Mouse (Mus musculus) ES-E14 (cell line): ENCODE results near the gene Suox. TPM values are rescaled to one million over a fixed set of nuclear protein-coding genes. Genes with fewer than 3 reads are reported as not detected.

ENCODE experiments used
- DNase-seq: peaks from one replicate; pipeline ENCODE4 v3.0.0-alpha.2; 2013; ENCODE audit warnings: low read depth, low spot score
- H3K27ac ChIP-seq: 2 replicates; pipeline ENCODE4 v1.5.1; 2012; ENCODE audit warnings: low read depth, mild to moderate bottlenecking, low read length, moderate library complexity, mixed read lengths; ENCODE audit not compliant: poor library complexity, insufficient read depth, severe bottlenecking
- H3K36me3 ChIP-seq: 2 replicates; pipeline ENCODE4 v1.6.1; 2012; ENCODE audit warnings: mild to moderate bottlenecking, low read length, moderate library complexity, mixed read lengths; ENCODE audit not compliant: control insufficient read depth, poor library complexity, insufficient read depth, severe bottlenecking
- H3K4me1 ChIP-seq, 2 experiments: fragments of 150-350 bp in 1 of 2; sonication (generic) in 1 of 2; 2 replicates each; pipeline ENCODE4 v1.6.1; 2012; ENCODE audit warnings: low read length in 2 of 2, mild to moderate bottlenecking in 1 of 2, mixed read lengths in 1 of 2; ENCODE audit not compliant: control insufficient read depth in 2 of 2, insufficient read depth in 2 of 2, poor library complexity in 1 of 2
- H3K4me3 ChIP-seq, 2 experiments: fragments of 150-350 bp in 1 of 2; sonication (generic) in 1 of 2; 2 replicates each; pipeline ENCODE4 v1.5.1; 2012; ENCODE audit warnings: low read length in 2 of 2, low read depth in 1 of 2, mild to moderate bottlenecking in 1 of 2, mixed read lengths in 1 of 2; ENCODE audit not compliant: insufficient read depth in 1 of 2, poor library complexity in 1 of 2, severe bottlenecking in 1 of 2
- H3K9ac ChIP-seq: 2 replicates; pipeline ENCODE4 v1.6.1; 2012; ENCODE audit warnings: low read depth, mild to moderate bottlenecking, low read length, mixed read lengths; ENCODE audit not compliant: poor library complexity, insufficient read depth, severe bottlenecking
- H3K9me3 ChIP-seq: fragments of 150-350 bp; sonication (generic); 2 replicates; pipeline ENCODE4 v1.6.1; 2012; ENCODE audit warnings: low read depth, mild to moderate bottlenecking, low read length; ENCODE audit not compliant: control insufficient read depth, insufficient read depth
- CHD2 ChIP-seq: IDR thresholded peaks from 2 replicates; pipeline ENCODE4 v1.6.1; 2014; ENCODE audit warnings: mild to moderate bottlenecking, low read depth, low read length, inconsistent platforms
- HCFC1 ChIP-seq: IDR thresholded peaks from 2 replicates; pipeline ENCODE4 v1.6.1; 2012; ENCODE audit warnings: low read length, inconsistent platforms, borderline replicate concordance; ENCODE audit not compliant: insufficient read depth
- MAFK ChIP-seq: IDR thresholded peaks from 2 replicates; pipeline ENCODE4 v1.6.1; 2014; ENCODE audit warnings: mild to moderate bottlenecking, low read depth, low read length, inconsistent platforms; ENCODE audit not compliant: insufficient read depth
- ZC3H11A ChIP-seq: IDR thresholded peaks from 2 replicates; pipeline ENCODE4 v1.6.1; 2012; ENCODE audit warnings: low read depth, mild to moderate bottlenecking, inconsistent platforms, low read length, borderline replicate concordance
- ZNF384 ChIP-seq: IDR thresholded peaks from 2 replicates; pipeline ENCODE4 v1.6.1; 2012; ENCODE audit warnings: low read depth, low read length, inconsistent platforms
- in situ Hi-C, 2 experiments: fragments of 600-800 bp; cut with MboI; formaldehyde crosslinking; loops; one replicate each; pipeline ENCODE4 v1.15.1; 2025; ENCODE audit warnings: low sequenced_read_pairs in 2 of 2, inconsistent platforms in 1 of 2; ENCODE audit not compliant: unreplicated experiment in 2 of 2
- total RNA-seq: library from RNA; depleted of rRNA; stranded (reverse); fragments of 300-350 nt; gene quantifications from 2 replicates; pipeline ENCODE4 v1.2.3, GENCODE M21; 2012

The Suox gene
- total RNA-seq, 1 experiment, result 7.4 TPM

DNA sequence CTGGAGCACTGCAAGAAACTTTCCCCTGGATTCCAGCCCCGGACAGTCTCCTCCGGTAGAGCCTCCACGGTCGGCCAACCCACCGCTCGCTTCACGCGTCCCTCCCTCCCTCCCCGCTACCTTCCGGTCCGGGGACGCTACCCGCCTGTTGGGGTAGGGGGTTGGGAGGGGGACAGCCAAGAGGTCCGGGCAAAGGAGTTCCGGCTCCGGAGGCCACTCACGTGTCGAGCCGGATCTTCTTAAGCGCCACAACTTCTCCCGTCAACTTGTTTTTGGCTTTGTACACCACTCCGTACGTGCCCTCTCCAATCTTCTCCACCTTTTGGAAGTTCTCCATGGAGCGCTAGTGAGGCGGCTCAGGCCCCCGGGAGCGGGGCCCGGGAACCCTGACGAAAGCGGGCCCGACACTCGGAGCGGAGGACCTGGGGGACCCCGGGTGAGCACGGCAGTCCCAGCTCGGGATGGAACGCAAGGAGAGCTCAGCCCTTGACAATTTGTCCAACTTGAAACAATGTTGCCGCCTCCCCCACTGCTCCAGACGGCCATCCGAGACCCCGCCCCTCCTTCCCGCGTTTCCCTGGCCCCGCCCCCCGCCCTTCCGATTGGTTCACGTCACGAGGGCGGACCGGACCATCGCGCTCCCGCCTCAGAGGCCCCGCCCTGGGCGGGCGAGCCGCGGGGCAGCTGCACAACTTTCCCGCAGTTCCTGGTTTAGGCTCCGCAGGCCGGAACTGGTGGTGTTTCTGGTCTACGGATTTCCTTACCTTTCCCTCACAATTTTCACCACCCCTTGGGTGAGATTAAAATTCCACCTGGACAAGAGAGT, 30.8 kb upstream of the Suox start, which contains the start of gene Cdk2:
Gene Cdk2 (minus strand): TSS at position 541 of the 826 bp plus-strand sequence.
- H3K4me3 ChIP-seq, result peak within 1 kb of the TSS; percentile 84 to 100
- H3K9me3 ChIP-seq, result no peaks in the 10 kb centered on the region
- in situ Hi-C loops, result no loop called here
- H3K4me1 ChIP-seq, result peaks cover 5 to 12% of the 10 kb centered on the region in 2 experiments; a peak in 3 of 4 replicates
- TF ChIP-seq ZNF384 (no peak), CHD2 (no peak), ZC3H11A (no peak), MAFK (no peak), HCFC1 (no peak)
- peak within 1 kb of the TSS; percentile 90 for H3K27ac ChIP-seq
- peaks cover 11% of the 10 kb centered on the region for H3K36me3 ChIP-seq
- peak within 1 kb of the TSS; percentile 88 for H3K9ac ChIP-seq
- peak; percentile 93 for DNase-seq

DNA sequence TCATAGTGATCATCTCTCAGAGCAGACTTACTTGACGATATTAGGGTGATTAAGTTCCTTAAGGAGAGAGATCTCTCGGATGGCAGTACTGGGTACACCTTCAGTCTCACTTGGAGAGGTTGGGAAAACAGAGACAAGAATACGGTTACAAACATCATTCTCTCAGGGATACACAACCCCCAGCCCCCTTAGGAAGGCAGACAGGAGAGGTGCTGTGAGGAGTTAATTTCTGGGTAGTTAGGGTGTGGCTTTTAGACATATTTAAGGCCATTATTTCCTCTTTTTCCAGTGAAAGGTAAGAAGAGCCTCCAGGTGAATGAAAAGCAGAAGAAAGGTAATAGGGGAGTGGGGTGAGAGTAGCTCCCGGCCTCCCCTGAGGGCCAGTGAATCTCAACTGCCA, 30.0 kb upstream of the Suox start, which contains the start of gene Pmel:
Gene Pmel (plus strand): TSS at position 301 of the 400 bp plus-strand sequence.
- Histone ChIP-seq H3K4me1 (peaks cover 5 to 16% of the 10 kb centered on the region in 2 experiments; a peak in 3 of 4 replicates), H3K9ac (peak within 1 kb of the TSS; percentile 88), H3K4me3 (peak within 1 kb of the TSS; percentile 84 to 100), H3K9me3 (no peaks in the 10 kb centered on the region), H3K36me3 (peaks cover 19% of the 10 kb centered on the region), H3K27ac (peak within 1 kb of the TSS; percentile 90)
- no peak for DNase-seq
- in situ Hi-C loops, result no loop called here
- no peak for TF ChIP-seq ZNF384
- TF ChIP-seq ZC3H11A, result no peak
- TF ChIP-seq CHD2, result no peak
- no peak for TF ChIP-seq HCFC1
- TF ChIP-seq MAFK, result no peak

DNA sequence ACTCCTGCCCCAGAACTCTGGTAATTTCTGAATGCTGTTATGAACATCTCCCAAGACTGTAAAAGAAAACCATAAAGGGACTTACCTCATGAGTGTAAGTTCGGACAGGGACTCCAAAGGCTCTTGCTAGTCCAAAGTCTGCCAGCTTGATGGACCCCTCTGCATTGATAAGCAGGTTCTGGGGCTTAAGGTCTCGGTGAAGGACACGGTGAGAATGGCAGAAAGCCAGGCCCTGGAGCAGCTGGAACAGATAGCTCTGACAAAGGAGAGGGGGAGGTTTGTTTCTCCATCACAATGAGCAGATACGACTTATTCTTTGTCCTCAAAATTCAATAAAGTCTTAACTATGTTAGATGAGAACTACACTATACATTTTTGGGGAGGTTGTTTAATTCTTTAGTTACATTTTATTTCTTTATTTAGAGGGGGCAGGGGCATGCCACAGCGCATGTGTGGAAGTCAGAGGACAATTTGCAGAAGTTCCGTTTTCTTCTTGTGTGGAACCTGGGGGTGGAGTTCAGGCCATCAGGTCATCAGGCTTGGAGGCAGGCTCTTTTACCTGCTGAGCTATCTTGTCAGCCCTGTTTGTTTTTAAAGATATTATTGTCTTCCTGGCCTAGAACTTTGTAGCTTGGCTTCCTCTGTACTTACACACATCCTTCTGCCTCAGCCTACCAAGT, 28.6 kb upstream of the Suox start:
- Histone ChIP-seq H3K9ac (no peak overlapping the region), H3K4me3 (no peak overlapping the region), H3K36me3 (peaks cover 27% of the 10 kb centered on the region), H3K9me3 (no peaks in the 10 kb centered on the region), H3K4me1 (peaks cover 5 to 14% of the 10 kb centered on the region in 2 experiments; a peak in 3 of 4 replicates), H3K27ac (no peak overlapping the region)
- in situ Hi-C loops, result no loop called here
- DNase-seq, result no peak
- TF ChIP-seq ZNF384 (no peak), CHD2 (no peak), ZC3H11A (no peak), HCFC1 (no peak), MAFK (no peak)

DNA sequence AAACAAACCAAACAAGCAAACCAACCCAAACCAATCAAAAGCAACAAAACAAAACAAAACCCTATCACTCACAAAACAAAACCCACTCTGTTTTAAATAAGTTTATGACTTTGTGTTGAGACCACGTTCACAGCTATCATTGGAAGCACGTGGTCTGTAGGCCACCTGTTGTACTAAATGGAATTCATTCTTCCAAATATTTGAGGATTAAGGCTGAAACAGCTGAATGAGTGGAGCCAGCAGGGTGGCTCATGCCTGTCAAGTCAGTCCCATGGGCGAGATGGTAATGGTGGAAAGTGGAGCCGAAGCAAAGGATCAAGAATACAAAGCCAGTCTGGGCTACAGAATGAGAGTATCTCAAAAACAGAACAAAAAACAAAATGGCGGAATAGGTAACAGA, 26.8 kb upstream of the Suox start:
- in situ Hi-C loops, result no loop called here
- H3K4me1 ChIP-seq, result peaks cover 5 to 12% of the 10 kb centered on the region in 2 experiments; a peak in 3 of 4 replicates
- TF ChIP-seq MAFK (no peak), HCFC1 (no peak), ZNF384 (no peak)
- DNase-seq, result no peak
- no peak overlapping the region for H3K27ac ChIP-seq
- H3K36me3 ChIP-seq, result peaks cover 27% of the 10 kb centered on the region
- no peak overlapping the region for H3K4me3 ChIP-seq
- no peaks in the 10 kb centered on the region for H3K9me3 ChIP-seq
- H3K9ac ChIP-seq, result no peak overlapping the region
